Mouse (Mus musculus) cerebellum, adult 2 months (tissue): ENCODE results near the gene Sfrp2. TPM values are rescaled to one million over a fixed set of nuclear protein-coding genes. Genes with fewer than 3 reads are reported as not detected.

Experiments used
- DNase-seq, 2 experiments: peaks; one replicate each; pipeline ENCODE4 v3.0.0; 2021
- H3K27ac ChIP-seq: fragments of 200-500 bp; 2 replicates; pipeline ENCODE4 v1.5.1; 2012; ENCODE audit warnings: low read length, control low read depth, inconsistent platforms; ENCODE audit not compliant: insufficient read depth
- H3K27me3 ChIP-seq: fragments of 200-500 bp; 2 replicates; pipeline ENCODE4 v1.6.1; 2012; ENCODE audit warnings: inconsistent platforms, mild to moderate bottlenecking, low read length, moderate library complexity; ENCODE audit not compliant: control insufficient read depth, insufficient read depth
- H3K4me1 ChIP-seq: fragments of 200-500 bp; 2 replicates; pipeline ENCODE4 v1.6.1; 2011; ENCODE audit warnings: low read length; ENCODE audit not compliant: control insufficient read depth, insufficient read depth
- H3K4me3 ChIP-seq: fragments of 200-500 bp; replicated peaks from 2 replicates; pipeline ENCODE3; 2011; ENCODE audit warnings: mild to moderate bottlenecking, low read depth, low read length, control low read depth; ENCODE audit not compliant: insufficient read depth
- CTCF ChIP-seq: fragments of 200-500 bp; IDR thresholded peaks from 2 replicates; pipeline ENCODE4 v1.5.1; 2011; ENCODE audit warnings: low read depth, mild to moderate bottlenecking, control low read depth, low read length, moderate library complexity, borderline replicate concordance; ENCODE audit not compliant: insufficient read depth
- POLR2A ChIP-seq: fragments of 200-500 bp; IDR thresholded peaks from 2 replicates; pipeline ENCODE4 v1.6.1; 2011; ENCODE audit warnings: low read length, control low read depth, borderline replicate concordance; ENCODE audit not compliant: insufficient read depth
- WGBS: fragments of 180-500 bp; shearing (Covaris S2); methylation state at CpG from one replicate; pipeline ENCODE4 v1.1.7; 2018; 5-methylcytosine and 5-hydroxymethylcytosine counted together
- polyA plus RNA-seq: library from polyadenylated mRNA; depleted of rRNA; stranded (reverse); fragments of >200 nt; gene quantifications from 2 replicates; pipeline ENCODE4 v1.2.3, GENCODE M21; 2012; rRNA removed

Sfrp2 gene
- polyA plus RNA-seq, 1 experiment: 5.8 TPM

DNA sequence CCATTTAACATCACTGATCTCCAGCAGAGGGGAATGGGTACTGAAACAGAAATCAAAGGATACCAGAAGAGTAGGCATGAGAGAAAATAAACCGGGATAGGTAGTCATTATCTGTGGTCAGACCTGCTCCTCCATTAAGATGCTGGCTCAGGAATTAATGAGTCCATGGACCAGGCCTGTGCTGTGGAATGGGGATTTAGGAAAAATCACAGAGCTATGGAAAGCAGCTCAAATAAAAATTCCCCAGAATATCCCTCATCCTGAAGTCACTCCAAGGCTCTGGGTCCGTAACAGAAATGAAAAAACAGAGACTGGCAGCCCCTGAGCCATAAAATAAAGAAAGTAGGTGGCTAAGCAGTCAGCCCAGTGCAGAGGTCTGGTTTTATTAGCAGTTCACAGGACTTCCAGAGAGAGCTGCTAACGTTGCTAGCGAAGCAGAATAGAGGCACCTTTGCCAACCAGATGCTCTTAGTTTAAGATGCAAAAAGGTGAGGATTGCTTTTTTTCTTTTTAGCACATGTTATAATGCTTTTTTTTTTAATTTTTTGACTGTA lies 50.3 kb downstream of the Sfrp2 start:
- 74% methylated on average over 4 of the region's 4 CpGs for WGBS
- TF ChIP-seq POLR2A (no peak), CTCF (no peak)
- Histone ChIP-seq H3K27me3 (no peaks in the 10 kb centered on the region), H3K4me1 (no peaks in the 10 kb centered on the region), H3K27ac (no peak overlapping the region), H3K4me3 (no peak overlapping the region)
- no peak for DNase-seq

DNA sequence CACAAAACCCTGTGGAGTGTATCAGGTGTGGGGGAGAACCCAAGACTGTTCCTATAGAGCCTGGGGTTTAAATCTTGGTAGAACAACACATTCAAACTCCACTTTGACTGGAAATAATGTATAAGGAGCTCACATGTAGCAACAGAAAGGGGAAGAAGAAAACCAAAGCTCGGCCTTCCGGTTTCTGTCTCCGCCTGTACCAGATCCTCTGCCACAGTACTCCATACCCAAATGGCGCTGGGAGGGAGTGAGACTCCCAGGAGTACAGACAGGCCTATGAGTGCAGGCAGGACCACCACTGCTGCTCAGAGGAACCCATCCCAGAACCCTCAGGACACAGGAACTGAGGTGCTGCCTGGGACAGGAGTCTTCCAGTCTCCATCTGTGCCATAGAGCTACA lies 57.7 kb downstream of the Sfrp2 start:
- Histone ChIP-seq H3K4me1 (no peaks in the 10 kb centered on the region), H3K27ac (no peak overlapping the region), H3K4me3 (no peak overlapping the region), H3K27me3 (no peaks in the 10 kb centered on the region)
- DNase-seq: no peak
- 92% methylated on average over 4 of the region's 4 CpGs for WGBS
- TF ChIP-seq CTCF: no peak
- TF ChIP-seq POLR2A: no peak

Other genes with a start within 250 kb of the Sfrp2 start
- 0.72 and 0.93 TPM in 2 replicates for gene Tlr2, start 75.4 kb downstream of the Sfrp2 start, polyA plus RNA-seq